Mouse (Mus musculus) ovary, adult 10 weeks (tissue): Measurements from ENCODE around the gene Sec63. TPM values are rescaled to one million over a fixed set of nuclear protein-coding genes. Genes with fewer than 3 reads are reported as not detected.

ENCODE experiments used
- polyA plus RNA-seq: library from polyadenylated mRNA; stranded (reverse); fragments of 350-450 nt; fragmentation: Illumina TruSeq; extraction: RNeasy Lipid Tissue Mini Kit (QIAGEN cat#74804); gene quantifications from one replicate; pipeline ENCODE4 v1.2.3, GENCODE M21; 2014

Sec63 gene
- 189 TPM for polyA plus RNA-seq

DNA sequence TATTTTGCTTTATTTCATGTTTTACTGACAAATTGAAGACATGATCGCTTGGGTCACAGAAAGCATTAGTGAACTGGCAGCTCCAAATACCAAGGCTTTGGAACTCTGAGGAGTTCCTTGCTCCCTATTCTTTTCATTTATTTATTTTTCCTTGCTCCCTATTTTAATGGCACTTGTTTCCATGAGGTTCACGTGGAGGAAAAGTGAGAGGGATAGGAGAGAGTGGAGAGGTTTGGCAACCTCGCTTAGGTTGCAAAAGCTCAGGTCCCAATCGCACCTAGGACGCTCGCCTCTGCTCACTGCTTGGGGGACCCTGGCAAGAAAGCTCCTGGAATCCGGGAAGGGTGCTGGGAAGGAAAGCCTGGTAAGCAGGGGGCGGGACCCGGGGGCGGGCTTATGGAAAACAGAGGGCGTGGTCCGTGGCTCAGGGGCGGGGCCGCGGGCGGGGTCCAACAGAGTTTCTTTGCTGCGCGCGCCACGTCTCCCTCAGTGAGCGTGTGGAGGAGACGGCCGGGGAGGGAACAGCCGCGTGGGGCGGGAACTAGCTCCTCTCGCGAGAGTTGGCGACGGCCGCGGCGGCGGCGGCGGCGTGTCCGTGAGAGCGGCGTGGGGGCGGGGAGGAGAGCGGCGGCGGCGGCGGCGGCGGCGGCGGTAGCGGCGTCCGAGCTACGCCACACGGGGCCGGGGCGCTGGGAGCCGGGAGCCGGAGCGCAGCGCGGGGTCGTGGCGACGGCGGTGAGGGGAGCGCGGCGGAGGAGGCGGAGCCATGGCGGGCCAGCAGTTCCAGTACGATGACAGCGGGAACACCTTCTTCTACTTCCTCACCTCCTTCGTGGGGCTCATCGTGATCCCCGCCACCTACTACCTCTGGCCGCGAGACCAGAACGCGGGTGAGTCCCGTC lies at the start of gene Sec63:
Gene Sec63 (plus strand): TSS at position 498 of the 902 bp plus-strand sequence.

DNA sequence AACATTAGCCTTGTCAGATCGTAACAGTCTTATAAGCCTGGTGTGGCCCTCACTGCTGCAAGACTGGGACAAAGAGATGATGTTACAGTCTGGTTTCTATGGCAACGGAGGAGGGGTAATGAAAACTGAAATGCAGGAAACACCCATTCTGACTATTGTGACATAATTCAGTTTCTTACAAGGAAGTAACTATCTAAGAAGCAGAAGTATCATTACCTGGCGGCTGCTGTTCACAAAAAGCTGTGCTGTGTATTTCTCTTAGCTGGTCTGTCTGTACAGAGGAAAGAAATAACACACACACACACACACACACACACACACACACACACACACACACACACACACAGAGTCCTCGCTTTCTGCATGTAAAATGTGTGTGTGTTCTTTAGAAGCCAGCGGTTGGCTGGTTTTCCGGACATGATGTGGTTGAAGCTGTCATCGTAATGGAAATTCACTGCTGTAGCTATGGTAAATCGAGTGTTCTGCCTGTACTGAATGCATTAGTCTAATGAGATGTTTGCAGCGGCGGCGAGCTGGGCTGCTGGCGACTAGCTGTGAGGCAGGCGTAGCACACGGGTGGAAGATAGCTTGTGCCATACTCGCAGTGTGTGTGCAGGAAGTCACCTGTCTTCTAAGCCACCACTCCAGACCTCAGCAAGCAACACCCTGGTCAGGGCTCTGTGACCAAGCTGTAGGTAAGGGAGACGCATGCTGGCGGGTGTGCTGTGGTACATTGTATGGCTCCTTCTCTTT lies 99.0 kb downstream of the Sec63 start, which contains the start of gene Scml4:
Gene Scml4 (plus strand): TSS at position 212 of the 753 bp plus-strand sequence.

Other genes starting within 250 kb of the Sec63 start
- 2.7 TPM for gene Nr2e1, start 177.9 kb upstream of the Sec63 start, polyA plus RNA-seq
- 61.0 TPM for gene Ostm1, start 177.7 kb upstream of the Sec63 start, polyA plus RNA-seq
- gene Scml4, start 98.9 kb downstream of the Sec63 start, polyA plus RNA-seq, result 3.2 TPM